Mouse (Mus musculus): ENCODE results near the gene Spag6l.

- TF ChIP-seq POLR2A (IDR thresholded peaks at IDR 0.05; ENCODE audit: borderline replicate concordance, low read depth, low read length) (no peak), CTCF (IDR thresholded peaks at IDR 0.05; ENCODE audit: low read depth, low read length) (no peak)
Observed at GRCm38 (mm10) chr16:16854836-16855235, 25.6 kb upstream of the Spag6l start.

Data from bone marrow macrophage, adult 2 months (primary cell).